8 mouse cellular contexts compared by ENCODE assay signal in the genomic region with DNA sequence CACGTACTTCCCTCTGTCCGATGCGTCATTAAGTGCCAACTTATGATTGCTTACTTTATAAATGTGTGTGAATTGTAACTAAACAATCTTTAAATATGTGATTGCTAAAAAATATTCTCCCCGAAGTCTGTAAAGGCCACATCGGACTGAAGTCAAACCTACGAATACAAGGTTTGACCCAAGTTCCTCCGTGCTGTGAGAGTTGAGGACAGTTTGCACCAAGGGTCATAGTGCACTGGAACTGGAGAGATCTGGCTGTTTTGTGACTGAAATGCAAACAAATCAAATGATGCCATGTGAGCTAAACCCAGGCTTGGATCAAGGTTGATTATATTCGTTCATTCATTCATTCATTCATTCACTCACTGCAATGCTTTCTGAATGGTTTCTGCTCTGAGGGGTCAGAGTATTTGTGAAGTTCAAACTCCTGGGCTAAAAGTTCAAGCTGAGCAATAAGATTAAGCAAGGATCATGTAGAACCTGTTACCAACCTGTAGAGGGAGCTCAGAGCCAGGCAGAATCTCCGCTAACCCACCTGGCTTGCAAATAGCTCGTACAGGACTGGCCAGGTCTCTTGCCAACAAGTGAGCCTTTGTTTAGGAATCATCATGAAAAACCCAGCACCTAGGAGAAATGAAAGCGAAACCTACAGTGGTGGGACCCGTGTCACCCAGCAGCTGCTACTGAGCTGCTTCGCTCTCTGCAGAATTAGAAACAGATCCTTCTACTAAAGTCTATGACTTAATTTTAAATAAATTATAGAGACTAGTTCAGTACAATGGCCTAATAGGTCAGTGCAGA.
DNase-seq lines count a peak whose midpoint lies in the region; ATAC-seq and TF ChIP-seq lines count a peak whose summit lies in the region.

No protein-coding gene starts in this region.

- peak overlapping the region; percentile 40 for H3K4me2 ChIP-seq in heart, embryonic 15.5 days
- H3K4me2 ChIP-seq in kidney, postnatal 0 days (ENCODE audit: low read length), result peak overlapping the region; percentile 31; the same call in 1 of the 2 replicates
- H3K4me2 ChIP-seq in neural tube, embryonic 13.5 days, result peak overlapping the region; percentile 30; the same call in 1 of the 2 replicates

- no peak overlapping the region for H3K9ac ChIP-seq in heart, embryonic 15.5 days
- H3K9ac ChIP-seq in kidney, postnatal 0 days (ENCODE audit: low read depth, low read length), result no peak overlapping the region
- H3K9ac ChIP-seq in neural tube, embryonic 13.5 days, result no peak overlapping the region

- 43% methylated on average over 13 of the region's 13 CpGs for WGBS in heart, embryonic 15.5 days
- 49% methylated on average over 13 of the region's 13 CpGs for WGBS in kidney, postnatal 0 days
- WGBS in lung, adult 2 months, result 36% methylated on average over 13 of the region's 13 CpGs
- WGBS in neural tube, embryonic 13.5 days, result 53% methylated on average over 13 of the region's 13 CpGs

- H3K27ac ChIP-seq in embryonic fibroblast, embryonic 13.5 days (ENCODE audit: insufficient read depth, low read length), result no peak overlapping the region
- H3K27ac ChIP-seq in heart, embryonic 15.5 days, result peak overlapping the region; percentile 26; the same call in 1 of the 2 replicates
- peak overlapping the region; percentile 7; the same call in 1 of the 2 replicates for H3K27ac ChIP-seq in kidney, postnatal 0 days
- H3K27ac ChIP-seq in neural tube, embryonic 13.5 days (replicated peaks), result no peak overlapping the region

- peak; percentile 66; the same call in 1 of the 2 replicates for ATAC-seq in heart, embryonic 15.5 days (replicated peaks; ENCODE audit: insufficient number of reproducible peaks, insufficient read depth, low FRiP score, low read depth)
- peak; percentile 89 for ATAC-seq in kidney, postnatal 0 days (replicated peaks; ENCODE audit: low FRiP score, low read depth)
- peak; percentile 34; the same call in 1 of the 2 replicates for ATAC-seq in neural tube, embryonic 13.5 days (ENCODE audit: low read depth)

- no peaks in the 10 kb centered on the region for H3K27me3 ChIP-seq in E14TG2a.4 (ENCODE audit: insufficient read depth, low read length)
- H3K27me3 ChIP-seq in heart, embryonic 15.5 days, result no peaks in the 10 kb centered on the region
- no peaks in the 10 kb centered on the region for H3K27me3 ChIP-seq in kidney, postnatal 0 days (ENCODE audit: insufficient read depth, low read length)
- H3K27me3 ChIP-seq in neural tube, embryonic 13.5 days, result no peaks in the 10 kb centered on the region

- peak; percentile 70 for TF ChIP-seq CTCF in E14TG2a.4 (conservative IDR thresholded peaks at IDR 0.05; ENCODE audit: low read length)
- TF ChIP-seq CTCF in embryonic fibroblast, embryonic 13.5 days (IDR thresholded peaks at IDR 0.05; ENCODE audit: borderline replicate concordance, insufficient read depth, low read length), result peak; percentile 60; the same call in 1 of the 2 replicates
- TF ChIP-seq CTCF in kidney, postnatal 0 days (IDR thresholded peaks at IDR 0.05; ENCODE audit: low read depth), result peak; percentile 92
- peak; percentile 85 for TF ChIP-seq CTCF in lung, adult 2 months (IDR thresholded peaks at IDR 0.05; ENCODE audit: insufficient read depth, low read length)

- TF ChIP-seq POLR2A in embryonic fibroblast, embryonic 13.5 days (IDR thresholded peaks at IDR 0.05; ENCODE audit: low read depth, low read length), result no peak
- TF ChIP-seq POLR2A in lung, adult 2 months (IDR thresholded peaks at IDR 0.05; ENCODE audit: borderline replicate concordance, extremely low read depth, low read depth, low read length), result no peak

- H3K36me3 ChIP-seq in E14TG2a.4 (ENCODE audit: insufficient read depth, low read length), result no peaks in the 10 kb centered on the region
- H3K36me3 ChIP-seq in heart, embryonic 15.5 days, result no peaks in the 10 kb centered on the region
- H3K36me3 ChIP-seq in kidney, postnatal 0 days (ENCODE audit: insufficient read depth, low read length), result no peaks in the 10 kb centered on the region
- H3K36me3 ChIP-seq in neural tube, embryonic 13.5 days, result no peaks in the 10 kb centered on the region

- H3K9me3 ChIP-seq in E14TG2a.4 (ENCODE audit: low read length), result no peaks in the 10 kb centered on the region
- H3K9me3 ChIP-seq in heart, embryonic 15.5 days (replicated peaks), result no peaks in the 10 kb centered on the region
- no peaks in the 10 kb centered on the region for H3K9me3 ChIP-seq in kidney, postnatal 0 days (replicated peaks; ENCODE audit: low read length)
- H3K9me3 ChIP-seq in neural tube, embryonic 13.5 days, result peaks cover 5% of the 10 kb centered on the region; the same call in 1 of the 2 replicates

- peak; percentile 40 to 69 for DNase-seq in adrenal gland, postnatal 36 days
- peak; percentile 91 for DNase-seq in kidney, postnatal 0 days (ENCODE audit: low spot score)
- peak; percentile 28 for DNase-seq in lung, adult 2 months
- peak; percentile 81 for DNase-seq in thymus, postnatal 0 days (ENCODE audit: low spot score)

- peaks cover 43% of the 10 kb centered on the region for H3K4me1 ChIP-seq in E14TG2a.4 (replicated peaks; ENCODE audit: low read depth, low read length)
- 0 out of 2 replicates have a peak, but pooled peaks cover 2% of the 10 kb centered on the region for H3K4me1 ChIP-seq in embryonic fibroblast, embryonic 13.5 days (ENCODE audit: control insufficient read depth, insufficient read depth, low read length)
- H3K4me1 ChIP-seq in heart, embryonic 15.5 days (replicated peaks), result 0 out of 2 replicates have a peak, but pooled peaks cover 3% of the 10 kb centered on the region
- H3K4me1 ChIP-seq in kidney, postnatal 0 days (replicated peaks; ENCODE audit: insufficient read depth, low read length), result 0 out of 2 replicates have a peak, but pooled peaks cover 3% of the 10 kb centered on the region
- no peaks in the 10 kb centered on the region for H3K4me1 ChIP-seq in lung, adult 2 months (ENCODE audit: control insufficient read depth, insufficient read depth, low read length)
- H3K4me1 ChIP-seq in neural tube, embryonic 13.5 days (replicated peaks), result peaks cover 10% of the 10 kb centered on the region

- H3K4me3 ChIP-seq in E14TG2a.4 (replicated peaks; ENCODE audit: low read length), result no peak overlapping the region
- no peak overlapping the region; the same call in 1 of the 2 replicates for H3K4me3 ChIP-seq in embryonic fibroblast, embryonic 13.5 days (ENCODE audit: insufficient read depth, low read length)
- H3K4me3 ChIP-seq in heart, embryonic 15.5 days, result peak overlapping the region; percentile 14; the same call in 1 of the 2 replicates
- no peak overlapping the region for H3K4me3 ChIP-seq in kidney, postnatal 0 days (replicated peaks; ENCODE audit: low read depth, low read length)
- peak overlapping the region; percentile 12 for H3K4me3 ChIP-seq in lung, adult 2 months (replicated peaks; ENCODE audit: extremely low read depth, low read depth, low read length)
- H3K4me3 ChIP-seq in neural tube, embryonic 13.5 days, result no peak overlapping the region

Comparison
In these comparisons a context has a peak if more than half of its experiments do, and no peak if none do; other contexts are left out.
1. H3K4me3 ChIP-seq: peak in heart, embryonic 15.5 days (single experiment) and lung, adult 2 months (single experiment); none in E14TG2a.4 (single experiment), embryonic fibroblast, embryonic 13.5 days (single experiment), kidney, postnatal 0 days (single experiment) and neural tube, embryonic 13.5 days (single experiment).
2. DNase-seq: peak in every context shown above with its lines; median percentile 91 in kidney, postnatal 0 days; 81 in thymus, postnatal 0 days; 54 in adrenal gland, postnatal 36 days; 28 in lung, adult 2 months.
3. H3K27ac ChIP-seq: peak in heart, embryonic 15.5 days (single experiment) and kidney, postnatal 0 days (single experiment); none in embryonic fibroblast, embryonic 13.5 days (single experiment) and neural tube, embryonic 13.5 days (single experiment).
4. ATAC-seq: peak in every context shown above with its lines; median percentile 89 in kidney, postnatal 0 days; 66 in heart, embryonic 15.5 days; 34 in neural tube, embryonic 13.5 days.
5. Peak in every context shown above with its lines, with median percentiles within 50 percentile points of each other: CTCF ChIP-seq and H3K4me2 ChIP-seq.